Mouse (Mus musculus) heart, postnatal 0 days (tissue): ENCODE data around the gene G6pc2. TPM values are rescaled to one million over a fixed set of nuclear protein-coding genes. Genes with fewer than 3 reads are reported as not detected.

ENCODE experiments used
- ATAC-seq: fragments of 200-750 bp; cut with Nextera tagmentation; 2 replicates; pipeline ENCODE4 v1.8.0; 2017; ENCODE audit warnings: low read depth, moderate number of reproducible peaks, moderate library complexity; ENCODE audit not compliant: insufficient read depth
- DNase-seq: peaks from one replicate; pipeline ENCODE4 v3.0.0-alpha.2; 2016; ENCODE audit warnings: low spot score
- H3K27ac ChIP-seq: fragments of 300-500 bp; sonication (generic); 2 replicates; pipeline ENCODE4 v1.5.1; 2014; ENCODE audit warnings: low read depth, mild to moderate bottlenecking
- H3K27me3 ChIP-seq: fragments of 300-500 bp; sonication (generic); 2 replicates; pipeline ENCODE4 v1.6.1; 2014; ENCODE audit warnings: low read length, mixed read lengths; ENCODE audit not compliant: control insufficient read depth, insufficient read depth
- H3K36me3 ChIP-seq: fragments of 300-500 bp; sonication (generic); replicated peaks from 2 replicates; pipeline ENCODE4 v1.6.1; 2014; ENCODE audit warnings: low read length, mixed read lengths; ENCODE audit not compliant: control insufficient read depth, insufficient read depth
- H3K4me1 ChIP-seq: fragments of 300-500 bp; sonication (generic); 2 replicates; pipeline ENCODE4 v1.6.1; 2014; ENCODE audit warnings: antibody characterized with exemption; ENCODE audit not compliant: control insufficient read depth, insufficient read depth
- H3K4me2 ChIP-seq: fragments of 300-500 bp; sonication (generic); 2 replicates; pipeline ENCODE4 v1.6.1; 2014; ENCODE audit warnings: low read depth, mild to moderate bottlenecking, low read length, moderate library complexity
- H3K4me3 ChIP-seq: fragments of 300-500 bp; sonication (generic); 2 replicates; pipeline ENCODE4 v1.5.1; 2014; ENCODE audit warnings: low read depth, low read length
- H3K9ac ChIP-seq: fragments of 300-500 bp; sonication (generic); replicated peaks from 2 replicates; pipeline ENCODE4 v1.6.1; 2014; ENCODE audit warnings: low read depth, low read length, mixed read lengths
- H3K9me3 ChIP-seq: fragments of 300-500 bp; sonication (generic); replicated peaks from 2 replicates; pipeline ENCODE4 v1.6.1; 2016; ENCODE audit warnings: low read length; ENCODE audit not compliant: control insufficient read depth
- CTCF ChIP-seq: IDR thresholded peaks from 2 replicates; pipeline ENCODE4 v1.5.1; 2016; ENCODE audit warnings: antibody characterized with exemption, control low read depth, low read depth
- EP300 ChIP-seq: IDR thresholded peaks from 2 replicates; pipeline ENCODE4 v1.6.1; 2016; ENCODE audit warnings: antibody characterized with exemption, low read depth
- WGBS: fragments of 180-500 bp; shearing (Covaris S2); extraction: QIAGEN DNeasy Blood & Tissue Kit; methylation state at CpG from one replicate; pipeline ENCODE4 v1.1.7; 2014; 5-methylcytosine and 5-hydroxymethylcytosine counted together
- polyA plus RNA-seq: library from polyadenylated mRNA; unstranded; fragments of >200 nt; fragmentation: Nextera tagmentation; extraction: Ambion mirVana; gene quantifications from 2 replicates; pipeline ENCODE4 v1.2.1, GENCODE M21; 2015
- total RNA-seq: library from RNA; depleted of rRNA; stranded (reverse); fragments of >200 nt; gene quantifications from 2 replicates; pipeline ENCODE4 v1.2.3, GENCODE M21; 2014; ENCODE audit warnings: low replicate concordance

The G6pc2 gene
- total and polyA plus RNA-seq, 2 experiments from 2014 or later, result not detected

DNA sequence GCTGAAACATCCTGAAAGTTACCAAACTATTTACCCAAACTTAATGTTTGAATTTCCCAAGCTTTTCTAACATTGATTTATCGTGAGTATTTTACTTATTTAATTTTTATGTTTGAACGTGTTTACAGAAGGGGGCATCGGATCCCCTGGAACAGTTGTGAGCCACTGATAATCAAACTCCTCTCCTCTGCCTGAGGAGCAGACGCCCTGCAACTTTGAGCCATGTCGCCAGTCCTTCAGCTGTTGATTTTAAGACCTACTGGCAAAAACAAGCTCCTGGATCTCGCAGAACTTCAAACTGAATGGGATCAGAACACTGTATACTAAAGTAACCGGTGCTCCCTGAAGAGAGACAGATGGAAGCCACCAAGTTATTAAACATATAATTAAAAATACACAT lies 4.3 kb upstream of the G6pc2 start:
- Histone ChIP-seq H3K9ac (no peak overlapping the region; the same call in 1 of the 2 replicates), H3K36me3 (peaks cover 9% of the 10 kb centered on the region), H3K4me1 (0 out of 2 replicates have a peak, but pooled peaks cover 10% of the 10 kb centered on the region), H3K27me3 (no peaks in the 10 kb centered on the region), H3K4me2 (peak overlapping the region; percentile 97), H3K9me3 (no peaks in the 10 kb centered on the region), H3K4me3 (peak overlapping the region; percentile 90), H3K27ac (no peak overlapping the region)
- DNase-seq (no peak), ATAC-seq (no peak)
- TF ChIP-seq EP300, result no peak
- no peak for TF ChIP-seq CTCF
- 18% methylated on average over 7 of the region's 7 CpGs for WGBS

DNA sequence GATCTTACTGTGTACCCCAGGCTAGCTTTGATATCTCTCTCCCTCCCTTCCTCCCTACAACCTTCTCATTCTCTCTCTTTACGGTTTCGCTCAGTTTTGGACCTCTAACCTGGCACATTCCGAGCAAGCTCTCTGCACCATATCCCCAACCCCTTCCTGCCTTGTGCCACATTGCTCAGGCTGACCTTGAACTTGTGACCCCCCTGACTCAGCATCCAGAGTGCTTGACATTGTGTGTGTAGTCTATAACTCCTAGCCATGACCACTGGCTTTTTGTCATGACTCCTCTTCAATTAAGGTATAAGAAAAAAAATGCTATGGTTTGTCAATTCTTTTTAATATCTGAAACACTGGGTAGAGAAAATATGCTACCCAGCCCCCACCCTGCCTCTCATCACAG lies 1.2 kb upstream of the G6pc2 start:
- Histone ChIP-seq H3K4me2 (no peak overlapping the region), H3K4me3 (no peak overlapping the region), H3K9me3 (no peaks in the 10 kb centered on the region), H3K9ac (no peak overlapping the region), H3K4me1 (0 out of 2 replicates have a peak, but pooled peaks cover 10% of the 10 kb centered on the region), H3K27me3 (no peaks in the 10 kb centered on the region), H3K36me3 (no peaks in the 10 kb centered on the region), H3K27ac (no peak overlapping the region)
- DNase-seq (no peak), ATAC-seq (no peak)
- 80% methylated on average over 3 of the region's 3 CpGs for WGBS
- TF ChIP-seq EP300, result no peak

DNA sequence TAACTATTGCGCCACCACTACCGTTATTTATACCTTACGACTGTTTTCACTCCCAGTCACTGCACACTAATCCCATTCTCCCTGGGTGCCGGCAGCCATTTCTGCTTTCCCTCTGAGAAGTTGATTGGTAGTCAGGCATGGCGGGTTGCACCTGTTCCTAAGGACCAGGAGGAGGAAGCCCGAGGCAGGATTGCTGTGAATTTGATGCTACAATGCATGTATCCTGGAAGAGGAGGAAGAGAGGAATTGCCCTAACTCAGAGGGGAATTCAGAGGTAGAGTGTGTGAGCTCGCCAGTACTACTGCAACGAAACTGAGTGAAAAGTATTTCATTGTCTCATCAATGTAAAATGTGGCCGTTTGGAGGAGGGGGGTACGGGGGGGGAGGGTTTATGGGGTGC lies 1.8 kb downstream of the G6pc2 start:
- TF ChIP-seq EP300, result no peak
- no peak for TF ChIP-seq CTCF
- Histone ChIP-seq H3K4me2 (no peak overlapping the region), H3K27me3 (no peaks in the 10 kb centered on the region), H3K27ac (no peak overlapping the region), H3K4me1 (no peaks in the 10 kb centered on the region), H3K36me3 (no peaks in the 10 kb centered on the region), H3K9me3 (no peaks in the 10 kb centered on the region), H3K4me3 (no peak overlapping the region), H3K9ac (no peak overlapping the region)
- no peak for DNase-seq
- ATAC-seq, result no peak
- WGBS, result 61% methylated on average over 10 of the region's 10 CpGs

DNA sequence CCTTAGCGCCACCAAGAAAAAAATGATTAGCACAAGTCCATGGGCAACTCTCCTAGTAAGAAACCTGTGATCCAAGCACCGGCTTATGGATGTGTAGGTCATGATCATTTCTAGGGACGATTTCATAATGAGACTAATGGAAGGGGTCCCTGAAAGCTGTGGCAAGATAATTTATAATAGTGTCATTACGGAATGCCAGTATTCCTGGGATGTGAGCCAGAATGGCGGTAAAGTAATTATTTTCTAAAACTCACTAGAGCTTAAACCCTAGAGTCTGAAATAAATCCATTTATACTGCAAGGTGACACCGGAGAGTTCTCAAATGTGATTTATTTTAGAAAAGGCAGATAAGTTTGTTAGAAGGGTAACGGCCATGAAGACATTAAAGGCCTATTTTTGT lies 4.4 kb downstream of the G6pc2 start:
- no peaks in the 10 kb centered on the region for H3K9me3 ChIP-seq
- no peaks in the 10 kb centered on the region for H3K4me1 ChIP-seq
- H3K4me3 ChIP-seq, result no peak overlapping the region
- H3K4me2 ChIP-seq, result no peak overlapping the region
- H3K9ac ChIP-seq, result no peak overlapping the region
- TF ChIP-seq CTCF (no peak), EP300 (no peak)
- DNase-seq (no peak), ATAC-seq (no peak)
- no peaks in the 10 kb centered on the region for H3K36me3 ChIP-seq
- H3K27ac ChIP-seq, result no peak overlapping the region
- WGBS, result 79% methylated on average over 7 of the region's 7 CpGs
- no peaks in the 10 kb centered on the region for H3K27me3 ChIP-seq

DNA sequence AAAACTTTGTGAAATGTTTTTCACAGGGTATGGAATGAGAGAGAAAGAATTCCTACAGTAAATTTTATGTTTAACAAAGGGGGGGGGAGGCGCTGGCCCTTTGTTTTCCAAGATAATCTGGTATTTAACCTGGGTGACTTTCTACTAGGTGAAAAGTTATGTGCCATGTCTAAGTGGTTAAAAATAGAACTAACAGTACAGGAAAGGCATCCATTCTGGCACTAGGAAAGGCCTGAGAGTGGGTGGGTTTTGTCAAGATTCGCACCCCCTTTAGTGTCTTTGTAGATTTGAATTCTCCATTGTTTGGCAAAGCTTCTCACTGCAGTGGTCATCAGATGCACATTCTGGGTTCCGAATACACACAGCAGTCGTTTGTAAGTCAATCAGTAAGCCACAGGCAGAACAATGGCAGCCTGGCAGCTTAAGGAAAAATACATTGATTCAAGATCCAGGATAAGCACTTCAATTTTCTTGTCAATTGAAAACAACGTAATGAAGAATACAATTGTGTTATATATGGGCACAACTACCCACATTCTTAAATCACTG lies 11.1 kb downstream of the G6pc2 start:
- DNase-seq, result peak; percentile 70
- H3K27ac ChIP-seq, result 0 out of 2 replicates have a peak overlapping the region, but pooled peaks have one; percentile 18

DNA sequence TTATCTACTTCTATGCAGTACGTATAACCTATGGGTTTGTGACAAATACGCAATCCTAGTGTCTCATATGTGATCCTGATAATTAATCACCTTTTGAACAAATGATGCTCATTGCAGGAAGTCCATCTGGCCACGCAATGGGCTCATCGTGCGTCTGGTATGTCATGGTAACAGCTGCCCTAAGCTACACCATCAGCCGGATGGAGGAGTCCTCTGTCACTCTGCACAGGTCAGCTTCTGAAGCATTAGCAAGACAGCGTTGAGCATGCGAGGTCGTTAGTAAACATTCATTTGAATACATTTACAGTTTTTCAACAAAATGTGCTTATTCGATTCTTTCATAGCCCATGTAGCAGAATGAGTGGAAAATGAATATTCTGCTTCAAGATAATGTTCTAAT lies 11.9 kb downstream of the G6pc2 start:
- Histone ChIP-seq H3K27ac (no peak overlapping the region), H3K4me2 (no peak overlapping the region), H3K9ac (no peak overlapping the region), H3K36me3 (no peaks in the 10 kb centered on the region), H3K27me3 (no peaks in the 10 kb centered on the region), H3K4me3 (no peak overlapping the region), H3K4me1 (peaks cover 7% of the 10 kb centered on the region; the same call in 1 of the 2 replicates), H3K9me3 (no peaks in the 10 kb centered on the region)
- 89% methylated on average over 10 of the region's 10 CpGs for WGBS
- DNase-seq (no peak), ATAC-seq (no peak)
- TF ChIP-seq CTCF (no peak), EP300 (no peak)

More for the DNA sequence above, 11.1 kb downstream of the G6pc2 start:
- H3K4me3 ChIP-seq, result no peak overlapping the region
- 39% methylated on average over 5 of the region's 5 CpGs for WGBS
- no peak overlapping the region for H3K4me2 ChIP-seq
- H3K36me3 ChIP-seq, result no peaks in the 10 kb centered on the region
- H3K27me3 ChIP-seq, result no peaks in the 10 kb centered on the region
- peaks cover 7% of the 10 kb centered on the region; the same call in 1 of the 2 replicates for H3K4me1 ChIP-seq
- no peaks in the 10 kb centered on the region for H3K9me3 ChIP-seq
- TF ChIP-seq CTCF, result no peak
- no peak for TF ChIP-seq EP300
- ATAC-seq, result peak; percentile 77
- H3K9ac ChIP-seq, result no peak overlapping the region
